Mouse (Mus musculus): Measurements from ENCODE around the gene Dennd1b. TPM values are rescaled to one million over a fixed set of nuclear protein-coding genes. Genes with fewer than 3 reads are reported as not detected.

The Dennd1b gene
- polyA plus RNA-seq, 1 experiment from 2014 or later = 10.7 TPM

DNA sequence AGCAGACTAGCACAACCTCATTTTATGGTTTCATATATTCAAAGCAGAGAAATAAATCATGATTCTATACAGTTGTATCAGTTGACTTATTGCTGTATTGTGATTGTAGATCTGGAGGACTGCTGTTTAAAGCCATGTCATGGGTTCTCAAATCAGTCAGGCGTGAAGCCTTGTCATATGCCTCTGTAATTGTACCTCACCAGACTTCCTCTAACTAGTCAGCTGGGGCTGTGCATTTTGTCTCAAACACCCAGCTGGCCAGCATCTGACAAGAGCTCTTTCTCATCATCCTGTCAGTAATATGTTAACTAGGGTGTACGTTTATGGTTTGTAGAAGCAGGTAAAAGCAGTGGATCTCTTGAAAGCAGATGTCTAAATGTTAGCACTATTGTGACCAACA is 104.0 kb downstream of the Dennd1b start:
- 72% methylated on average over 2 of the region's 2 CpGs for WGBS

DNA sequence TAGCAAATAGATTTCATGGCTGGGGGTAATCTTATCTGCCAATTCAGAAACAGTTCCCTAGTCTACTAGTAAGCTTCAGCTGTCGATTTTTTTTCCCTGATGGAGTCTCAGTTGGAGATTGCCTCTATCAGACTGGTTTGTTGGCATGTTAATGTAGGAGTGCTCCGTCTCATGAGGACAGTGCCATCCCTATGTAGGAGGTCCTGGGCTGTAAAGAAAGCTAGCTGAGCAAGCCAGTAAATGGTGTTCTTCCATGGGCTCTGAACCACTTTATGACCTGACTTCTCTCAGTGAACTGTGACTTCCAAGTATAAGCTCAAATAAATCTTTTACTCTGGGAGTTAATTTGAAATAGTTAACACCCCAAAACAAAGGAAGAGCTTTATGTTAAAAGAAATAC is 107.8 kb downstream of the Dennd1b start:
- Histone ChIP-seq H3K4me1 (replicated peaks; ENCODE audit: control insufficient read depth, insufficient read depth) (no peaks in the 10 kb centered on the region), H3K27ac (replicated peaks) (no peak overlapping the region), H3K4me3 (ENCODE audit: low read depth, low read length) (no peak overlapping the region), H3K27me3 (ENCODE audit: control insufficient read depth, insufficient read depth, low read length) (no peaks in the 10 kb centered on the region), H3K9me3 (ENCODE audit: control insufficient read depth, low read length) (no peaks in the 10 kb centered on the region), H3K4me2 (replicated peaks; ENCODE audit: low read depth) (no peak overlapping the region), H3K9ac (ENCODE audit: low read length) (no peak overlapping the region), H3K36me3 (ENCODE audit: control insufficient read depth, insufficient read depth, low read length) (no peaks in the 10 kb centered on the region)
- no peak for TF ChIP-seq EP300 (optimal IDR thresholded peaks at IDR 0.05)
- TF ChIP-seq CTCF (IDR thresholded peaks at IDR 0.05; ENCODE audit: low read depth) = no peak
- ATAC-seq (ENCODE audit: low FRiP score, low TSS enrichment) (no peak), DNase-seq (ENCODE audit: low spot score) (no peak)
- 68% methylated on average over 2 of the region's 2 CpGs for WGBS

More for the DNA sequence above, 104.0 kb downstream of the Dennd1b start:
- Histone ChIP-seq H3K27ac (replicated peaks) (no peak overlapping the region), H3K4me3 (ENCODE audit: low read depth, low read length) (no peak overlapping the region), H3K36me3 (ENCODE audit: control insufficient read depth, insufficient read depth, low read length) (no peaks in the 10 kb centered on the region), H3K27me3 (ENCODE audit: control insufficient read depth, insufficient read depth, low read length) (no peaks in the 10 kb centered on the region), H3K4me1 (replicated peaks; ENCODE audit: control insufficient read depth, insufficient read depth) (no peaks in the 10 kb centered on the region), H3K9ac (ENCODE audit: low read length) (no peak overlapping the region), H3K9me3 (ENCODE audit: control insufficient read depth, low read length) (no peaks in the 10 kb centered on the region), H3K4me2 (replicated peaks; ENCODE audit: low read depth) (no peak overlapping the region)
- TF ChIP-seq EP300 (optimal IDR thresholded peaks at IDR 0.05) (no peak), CTCF (IDR thresholded peaks at IDR 0.05; ENCODE audit: low read depth) (no peak)
- ATAC-seq (ENCODE audit: low FRiP score, low TSS enrichment) = no peak
- no peak for DNase-seq (ENCODE audit: low spot score)

DNA sequence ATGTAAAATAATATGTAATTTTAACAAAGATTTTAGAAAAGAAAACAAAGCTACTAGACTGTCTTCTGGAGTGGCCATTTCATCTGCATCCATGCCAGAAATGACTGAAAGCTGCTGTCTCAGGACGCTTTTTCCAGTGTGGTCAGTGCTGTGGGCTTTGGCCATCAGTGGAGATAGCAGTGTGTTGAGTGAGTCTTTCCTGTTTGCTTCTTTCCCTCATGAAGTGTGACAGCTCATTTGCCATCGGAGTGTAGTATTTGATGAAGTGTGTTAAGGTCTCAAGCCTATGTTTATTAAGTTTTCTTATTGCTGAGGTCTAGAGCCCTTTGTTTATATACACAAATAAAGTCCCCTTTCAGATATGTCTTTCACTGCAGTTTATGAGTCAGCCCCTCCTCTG is 112.4 kb downstream of the Dennd1b start:
- no peak for DNase-seq (ENCODE audit: low spot score)
- no peak for ATAC-seq (ENCODE audit: low FRiP score, low TSS enrichment)
- WGBS = 44% methylated on average over 2 of the region's 2 CpGs

DNA sequence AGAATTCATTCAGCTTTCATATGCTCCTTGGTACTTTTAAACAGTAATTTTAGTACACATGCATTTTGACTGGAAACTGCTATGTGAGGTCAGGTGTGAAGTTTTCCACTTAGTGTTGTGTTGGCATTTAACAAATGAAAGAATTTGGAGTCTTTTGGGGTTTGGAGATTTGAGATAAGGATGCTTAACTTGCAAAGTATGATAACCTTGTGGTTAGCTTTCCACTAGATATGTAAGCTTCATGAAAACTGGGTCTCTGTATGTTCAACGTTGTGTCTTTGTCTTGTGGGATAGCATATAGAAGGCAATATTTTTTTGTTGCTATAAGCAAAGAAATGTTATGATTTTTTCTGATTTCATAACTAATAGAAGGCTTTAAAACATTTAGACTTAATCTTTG is 114.8 kb downstream of the Dennd1b start:
- no peaks in the 10 kb centered on the region for H3K9me3 ChIP-seq (ENCODE audit: control insufficient read depth, low read length)
- ATAC-seq (ENCODE audit: low FRiP score, low TSS enrichment) = no peak
- TF ChIP-seq CTCF (IDR thresholded peaks at IDR 0.05; ENCODE audit: low read depth) = no peak
- no peak for TF ChIP-seq EP300 (optimal IDR thresholded peaks at IDR 0.05)

More for the DNA sequence above, 112.4 kb downstream of the Dennd1b start:
- no peaks in the 10 kb centered on the region for H3K36me3 ChIP-seq (ENCODE audit: control insufficient read depth, insufficient read depth, low read length)
- TF ChIP-seq EP300 (optimal IDR thresholded peaks at IDR 0.05) (no peak), CTCF (IDR thresholded peaks at IDR 0.05; ENCODE audit: low read depth) (no peak)
- no peaks in the 10 kb centered on the region for H3K9me3 ChIP-seq (ENCODE audit: control insufficient read depth, low read length)
- H3K4me3 ChIP-seq (ENCODE audit: low read depth, low read length) = no peak overlapping the region
- H3K27ac ChIP-seq (replicated peaks) = no peak overlapping the region
- H3K9ac ChIP-seq (ENCODE audit: low read length) = no peak overlapping the region
- H3K4me2 ChIP-seq (replicated peaks; ENCODE audit: low read depth) = no peak overlapping the region
- no peaks in the 10 kb centered on the region for H3K27me3 ChIP-seq (ENCODE audit: control insufficient read depth, insufficient read depth, low read length)
- H3K4me1 ChIP-seq (replicated peaks; ENCODE audit: control insufficient read depth, insufficient read depth) = no peaks in the 10 kb centered on the region

DNA sequence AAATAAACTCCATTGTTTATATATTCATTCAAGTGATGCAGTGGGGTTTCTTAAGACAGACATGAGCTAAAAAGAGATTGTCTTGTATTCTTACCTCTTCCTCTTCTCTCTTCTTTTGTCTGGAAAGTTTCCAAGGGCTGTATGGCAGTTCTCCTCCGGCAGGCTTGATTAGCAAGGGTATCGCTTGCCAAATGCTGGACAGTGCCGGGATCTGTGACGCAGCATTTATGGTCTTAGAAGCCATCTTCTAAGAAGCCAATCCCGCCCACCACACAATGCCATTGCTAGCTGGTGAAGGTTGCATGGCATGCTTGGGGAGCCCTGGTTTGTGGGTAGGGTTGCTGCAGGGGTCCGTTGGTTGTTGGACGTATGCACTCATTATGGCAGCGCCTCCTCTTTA is 115.8 kb downstream of the Dennd1b start:
- DNase-seq (ENCODE audit: low spot score) (no peak), ATAC-seq (ENCODE audit: low FRiP score, low TSS enrichment) (no peak)

More for the DNA sequence above, 114.8 kb downstream of the Dennd1b start:
- no peaks in the 10 kb centered on the region for H3K27me3 ChIP-seq (ENCODE audit: control insufficient read depth, insufficient read depth, low read length)
- H3K4me1 ChIP-seq (replicated peaks; ENCODE audit: control insufficient read depth, insufficient read depth) = no peaks in the 10 kb centered on the region
- H3K4me2 ChIP-seq (replicated peaks; ENCODE audit: low read depth) = no peak overlapping the region
- H3K36me3 ChIP-seq (ENCODE audit: control insufficient read depth, insufficient read depth, low read length) = no peaks in the 10 kb centered on the region
- no peak overlapping the region for H3K4me3 ChIP-seq (ENCODE audit: low read depth, low read length)
- 56% methylated on average over 1 of the region's 1 CpGs for WGBS
- no peak overlapping the region for H3K27ac ChIP-seq (replicated peaks)
- no peak overlapping the region for H3K9ac ChIP-seq (ENCODE audit: low read length)
- no peak for DNase-seq (ENCODE audit: low spot score)

DNA sequence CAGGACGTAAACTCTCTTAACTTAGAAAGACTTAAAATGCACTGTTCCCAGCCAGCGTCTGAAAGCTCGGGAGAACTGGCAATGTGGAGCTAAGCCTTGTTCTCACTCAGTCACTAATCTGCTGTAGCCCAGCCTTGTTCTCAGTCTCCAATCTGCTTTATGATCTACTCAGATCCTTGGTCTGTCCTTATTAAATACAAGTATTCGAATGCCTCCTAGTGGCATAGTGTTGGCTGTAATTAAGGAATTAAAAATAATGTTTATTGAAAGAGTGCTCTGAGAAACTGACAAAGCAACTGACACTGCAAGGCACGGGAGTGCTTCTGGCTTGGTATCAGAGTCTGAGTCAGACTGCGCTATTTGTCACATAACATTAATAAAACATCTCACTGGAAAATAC is 116.3 kb downstream of the Dennd1b start:
- ATAC-seq (ENCODE audit: low FRiP score, low TSS enrichment) (no peak), DNase-seq (ENCODE audit: low spot score) (no peak)
- Histone ChIP-seq H3K9ac (ENCODE audit: low read length) (no peak overlapping the region), H3K4me3 (ENCODE audit: low read depth, low read length) (no peak overlapping the region), H3K27me3 (ENCODE audit: control insufficient read depth, insufficient read depth, low read length) (no peaks in the 10 kb centered on the region), H3K4me2 (replicated peaks; ENCODE audit: low read depth) (no peak overlapping the region), H3K27ac (replicated peaks) (no peak overlapping the region), H3K9me3 (ENCODE audit: control insufficient read depth, low read length) (no peaks in the 10 kb centered on the region), H3K36me3 (ENCODE audit: control insufficient read depth, insufficient read depth, low read length) (no peaks in the 10 kb centered on the region), H3K4me1 (replicated peaks; ENCODE audit: control insufficient read depth, insufficient read depth) (no peaks in the 10 kb centered on the region)
- TF ChIP-seq EP300 (optimal IDR thresholded peaks at IDR 0.05) (no peak), CTCF (IDR thresholded peaks at IDR 0.05; ENCODE audit: low read depth) (peak; percentile 64)
- WGBS = 60% methylated on average over 6 of the region's 6 CpGs

More for the DNA sequence above, 115.8 kb downstream of the Dennd1b start:
- 82% methylated on average over 8 of the region's 8 CpGs for WGBS
- H3K9ac ChIP-seq (ENCODE audit: low read length) = no peak overlapping the region
- H3K36me3 ChIP-seq (ENCODE audit: control insufficient read depth, insufficient read depth, low read length) = no peaks in the 10 kb centered on the region
- no peaks in the 10 kb centered on the region for H3K4me1 ChIP-seq (replicated peaks; ENCODE audit: control insufficient read depth, insufficient read depth)
- TF ChIP-seq CTCF (IDR thresholded peaks at IDR 0.05; ENCODE audit: low read depth) (no peak), EP300 (optimal IDR thresholded peaks at IDR 0.05) (no peak)
- no peak overlapping the region for H3K4me3 ChIP-seq (ENCODE audit: low read depth, low read length)
- no peaks in the 10 kb centered on the region for H3K9me3 ChIP-seq (ENCODE audit: control insufficient read depth, low read length)
- no peaks in the 10 kb centered on the region for H3K27me3 ChIP-seq (ENCODE audit: control insufficient read depth, insufficient read depth, low read length)
- no peak overlapping the region for H3K27ac ChIP-seq (replicated peaks)
- no peak overlapping the region for H3K4me2 ChIP-seq (replicated peaks; ENCODE audit: low read depth)
